Mouse (Mus musculus) heart, postnatal 0 days (tissue): Measurements from ENCODE around the gene Zc2hc1c.

Experiments used
- CTCF ChIP-seq: IDR thresholded peaks from 2 replicates; pipeline ENCODE4 v1.5.1; 2016; ENCODE audit warnings: antibody characterized with exemption, control low read depth, low read depth
- EP300 ChIP-seq: IDR thresholded peaks from 2 replicates; pipeline ENCODE4 v1.6.1; 2016; ENCODE audit warnings: antibody characterized with exemption, low read depth

DNA sequence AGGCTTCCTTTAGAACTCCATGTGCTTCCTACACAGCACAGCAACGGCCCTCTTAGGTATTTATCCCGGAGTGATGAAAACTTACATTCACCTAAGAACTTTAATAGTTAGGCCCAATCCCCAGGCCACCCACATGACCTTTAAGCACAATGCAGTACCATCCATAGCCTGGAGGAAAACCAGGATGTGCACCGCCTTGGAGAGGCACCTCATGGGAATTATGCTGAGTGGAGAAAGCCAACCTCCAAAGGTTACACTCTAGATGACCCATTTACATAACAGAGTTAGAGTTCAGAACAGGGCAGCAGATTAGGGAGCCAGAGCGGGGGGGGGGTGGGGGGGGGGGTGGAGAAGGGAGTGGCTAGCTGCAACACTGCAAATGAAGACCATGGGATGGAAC lies 53.9 kb downstream of the Zc2hc1c start:
- TF ChIP-seq CTCF = no peak
- TF ChIP-seq EP300 = no peak
